Mouse (Mus musculus): ENCODE data around the gene Morn5.

Gene Morn5

DNA sequence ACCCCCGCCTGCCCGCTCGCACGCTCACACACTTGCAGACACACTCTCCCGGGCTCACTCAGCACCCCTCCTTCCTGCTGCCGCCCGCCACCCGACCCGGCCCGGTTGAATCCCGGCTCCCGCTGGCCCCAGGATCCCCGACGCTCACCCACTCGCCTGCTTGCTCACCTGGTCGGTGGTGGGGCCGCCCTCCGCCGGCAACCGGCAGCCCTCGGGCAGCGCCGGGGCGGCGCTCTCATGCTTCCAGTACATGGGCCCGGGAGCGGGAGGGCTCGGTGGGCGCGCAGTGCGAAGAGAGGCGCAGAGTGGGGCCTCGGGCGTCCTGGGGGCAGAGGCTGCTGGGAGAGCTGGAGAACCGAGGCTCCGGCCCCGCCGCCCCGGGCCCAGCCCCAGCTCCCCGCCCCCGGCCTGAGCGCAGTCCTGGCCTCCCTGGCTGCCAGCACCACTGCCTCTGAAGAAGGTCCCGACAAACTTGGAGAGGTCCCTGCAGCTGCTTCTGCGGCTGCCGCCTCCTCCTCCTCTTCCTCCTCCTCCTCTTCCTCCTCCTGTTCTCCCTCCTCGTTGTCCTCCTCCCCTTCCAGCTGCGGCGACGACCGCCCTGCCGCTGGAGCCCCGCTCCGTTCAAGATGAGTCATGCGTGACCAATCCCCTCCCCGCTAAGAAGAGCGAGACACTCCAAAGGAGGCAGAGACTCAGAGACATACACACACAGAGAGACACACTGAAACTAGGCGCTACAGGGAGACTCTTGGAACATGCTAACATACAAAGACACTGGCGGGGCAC, 55.9 kb downstream of the Morn5 start, which contains the start of gene Lhx6:
Lhx6 (minus strand) TSS at position 453 of the 786 bp plus-strand sequence.
- DNase-seq: peak; percentile 17

DNA sequence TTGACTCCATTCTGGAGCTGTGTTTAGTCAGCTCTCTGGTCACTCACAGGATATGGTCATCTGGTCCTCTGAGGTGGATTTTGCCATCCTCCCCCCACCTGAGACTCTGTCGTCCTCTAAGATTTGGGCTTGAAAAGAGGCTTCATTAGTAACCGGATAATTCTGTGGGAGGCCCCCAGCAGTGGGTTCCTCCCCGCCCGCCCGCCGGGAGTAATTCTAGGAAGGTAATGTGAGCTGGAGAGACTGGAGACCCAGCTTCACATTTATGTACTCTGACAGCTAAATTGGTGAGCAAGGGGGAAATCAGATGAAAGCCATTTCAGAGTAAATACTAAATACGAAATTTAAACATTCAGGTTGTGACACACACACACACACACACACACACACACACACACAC, 59.4 kb downstream of the Morn5 start:
- no peak for DNase-seq

DNA sequence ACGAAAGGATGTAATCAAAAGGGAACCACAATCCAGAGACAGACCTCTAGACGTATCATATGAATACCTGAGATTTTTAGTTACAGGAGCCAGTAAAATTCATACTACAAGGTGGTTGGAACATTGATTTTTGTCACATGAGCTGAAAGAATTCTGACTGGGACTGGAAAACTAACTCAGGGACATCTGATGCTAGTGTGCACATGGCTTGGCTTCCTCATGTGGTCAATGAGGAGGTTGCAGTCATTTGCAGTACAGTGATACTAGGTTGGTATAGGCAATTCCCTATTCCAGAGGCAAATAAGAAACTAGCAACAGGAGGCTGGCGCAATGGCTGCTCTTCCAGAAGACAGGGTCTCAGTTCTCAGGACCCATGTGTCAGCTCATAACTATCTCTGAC, 63.4 kb downstream of the Morn5 start:
- DNase-seq: no peak

DNA sequence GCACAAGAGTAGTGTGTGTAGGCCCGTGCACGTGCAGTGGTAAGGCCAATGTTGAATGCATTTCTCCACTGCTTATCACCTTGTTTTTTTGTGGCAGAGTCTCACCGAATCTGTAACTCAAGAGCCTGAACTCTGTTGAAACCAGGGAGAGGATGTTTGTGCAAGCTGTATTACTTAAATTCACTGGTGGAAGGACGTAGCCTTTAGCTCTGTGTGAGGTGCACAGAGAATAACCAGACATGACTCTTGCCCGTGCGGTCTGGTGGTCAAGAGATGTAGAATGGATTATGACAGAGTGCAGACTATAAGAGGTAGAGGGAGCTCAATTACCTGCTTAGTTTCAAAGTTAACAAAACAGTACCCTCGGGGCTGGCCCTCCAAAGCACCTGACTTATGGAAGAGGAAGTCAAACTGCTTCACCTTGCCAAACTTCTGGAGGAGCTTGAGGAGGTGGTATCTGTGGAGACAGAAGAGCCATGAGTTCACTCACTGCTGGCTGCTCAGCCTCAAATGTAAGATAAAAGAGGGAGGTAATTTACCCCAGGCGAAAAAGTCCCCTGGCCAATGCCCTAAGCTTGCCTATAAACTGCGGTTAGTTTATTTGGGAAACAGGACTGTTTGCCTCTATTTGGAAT, 77.7 kb downstream of the Morn5 start:
- DNase-seq: no peak

DNA sequence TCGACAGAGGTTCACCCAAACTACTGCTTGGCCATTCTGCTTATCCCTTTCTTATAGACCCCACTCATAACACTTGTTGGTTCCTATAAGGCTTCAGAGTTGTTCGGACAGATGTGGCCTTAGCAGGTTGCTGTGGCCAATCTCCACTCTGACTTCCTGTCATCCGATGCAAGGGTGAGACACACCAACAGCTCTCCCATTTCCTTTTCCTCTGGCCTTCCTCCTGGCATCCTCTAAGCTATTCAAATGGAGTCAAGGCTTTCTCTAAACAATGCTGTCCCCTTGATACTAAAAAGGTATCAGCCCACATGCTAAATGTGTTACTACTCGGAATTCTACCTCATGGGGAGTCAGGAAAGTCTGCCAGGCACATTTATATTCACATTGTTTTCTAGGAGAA, 78.7 kb downstream of the Morn5 start:
- DNase-seq: no peak

DNA sequence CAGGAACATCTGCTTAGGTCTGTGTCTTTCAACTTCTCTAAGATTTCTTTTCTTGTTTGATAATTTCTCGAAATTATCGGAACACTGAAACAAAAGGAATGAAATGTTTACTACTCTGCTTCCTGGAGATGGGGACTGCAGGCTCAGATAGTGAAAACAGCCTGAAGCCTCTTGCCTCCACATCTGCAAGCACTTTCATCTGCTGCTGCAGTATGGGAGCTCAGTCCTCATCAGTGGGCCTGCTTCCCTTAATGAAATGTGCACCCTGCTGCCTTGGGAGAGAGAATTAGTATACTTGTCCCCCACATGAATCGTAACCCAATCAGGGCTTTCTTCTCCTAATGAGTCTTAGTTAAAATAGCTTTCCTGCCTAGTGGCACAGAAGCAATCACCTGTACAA, 79.8 kb downstream of the Morn5 start:
- no peak for DNase-seq

All from thymus, postnatal 4 days (tissue).